Mouse (Mus musculus) midbrain, embryonic 14.5 days (tissue): ENCODE measurements around the gene Tomm70a. TPM values are rescaled to one million over a fixed set of nuclear protein-coding genes. Genes with fewer than 3 reads are reported as not detected.

Experiments used
- ATAC-seq: fragments of 200-750 bp; cut with Nextera tagmentation; 2 replicates; pipeline ENCODE4 v1.8.0; 2017; ENCODE audit warnings: moderate number of reproducible peaks, moderate library complexity; ENCODE audit not compliant: low FRiP score, low TSS enrichment
- DNase-seq: peaks from one replicate; pipeline ENCODE4 v3.0.0-alpha.2; 2015
- H3K27ac ChIP-seq: fragments of 300-500 bp; sonication (generic); replicated peaks from 2 replicates; pipeline ENCODE4 v1.5.1; 2014; ENCODE audit warnings: mild to moderate bottlenecking, low read depth, low read length, moderate library complexity
- H3K27me3 ChIP-seq: fragments of 300-500 bp; sonication (generic); 2 replicates; pipeline ENCODE4 v1.6.1; 2014; ENCODE audit warnings: low read length, control low read depth, mixed read lengths; ENCODE audit not compliant: control insufficient read depth, insufficient read depth
- H3K36me3 ChIP-seq: fragments of 300-500 bp; sonication (generic); 2 replicates; pipeline ENCODE4 v1.6.1; 2014; ENCODE audit warnings: low read length, control low read depth; ENCODE audit not compliant: control insufficient read depth, insufficient read depth
- H3K4me1 ChIP-seq: fragments of 300-500 bp; sonication (generic); 2 replicates; pipeline ENCODE4 v1.6.1; 2014; ENCODE audit warnings: mild to moderate bottlenecking, antibody characterized with exemption, low read length, control low read depth; ENCODE audit not compliant: control insufficient read depth, insufficient read depth
- H3K4me2 ChIP-seq: fragments of 300-500 bp; sonication (generic); 2 replicates; pipeline ENCODE4 v1.6.1; 2014; ENCODE audit warnings: mild to moderate bottlenecking, low read length, moderate library complexity
- H3K4me3 ChIP-seq: fragments of 300-500 bp; sonication (generic); replicated peaks from 2 replicates; pipeline ENCODE4 v1.5.1; 2014; ENCODE audit warnings: low read depth, low read length
- H3K9ac ChIP-seq: fragments of 300-500 bp; sonication (generic); replicated peaks from 2 replicates; pipeline ENCODE4 v1.6.1; 2014; ENCODE audit warnings: mild to moderate bottlenecking, low read length, moderate library complexity
- H3K9me3 ChIP-seq: fragments of 300-500 bp; sonication (generic); 2 replicates; pipeline ENCODE4 v1.6.1; 2016; ENCODE audit warnings: low read length, control low read depth, mixed read lengths; ENCODE audit not compliant: control insufficient read depth
- WGBS: fragments of 180-500 bp; shearing (Covaris S2); extraction: QIAGEN DNeasy Blood & Tissue Kit; methylation state at CpG from one replicate; pipeline ENCODE4 v1.1.7; 2014; 5-methylcytosine and 5-hydroxymethylcytosine counted together
- polyA plus RNA-seq: library from polyadenylated mRNA; unstranded; fragments of >200 nt; fragmentation: Nextera tagmentation; extraction: Ambion mirVana; gene quantifications from 2 replicates; pipeline ENCODE4 v1.2.1, GENCODE M21; 2014

The Tomm70a gene
- polyA plus RNA-seq, 1 experiment from 2014 or later: 86.6 TPM

- ATAC-seq (no peak), DNase-seq (no peak)
- Histone ChIP-seq H3K4me1 (no peaks in the 10 kb centered on the region), H3K4me3 (no peak overlapping the region), H3K4me2 (no peak overlapping the region), H3K9ac (no peak overlapping the region), H3K27ac (no peak overlapping the region), H3K27me3 (no peaks in the 10 kb centered on the region), H3K9me3 (no peaks in the 10 kb centered on the region), H3K36me3 (peaks cover 7% of the 10 kb centered on the region; the same call in 1 of the 2 replicates)
- 42% methylated on average over 4 of the region's 4 CpGs for WGBS
Observed at GRCm38 (mm10) chr16:57131544-57131943, 10.0 kb downstream of the Tomm70a start.

- Histone ChIP-seq H3K36me3 (peaks cover 9% of the 10 kb centered on the region), H3K9me3 (no peaks in the 10 kb centered on the region), H3K27ac (no peak overlapping the region), H3K9ac (no peak overlapping the region), H3K4me2 (no peak overlapping the region), H3K4me3 (no peak overlapping the region), H3K27me3 (no peaks in the 10 kb centered on the region), H3K4me1 (no peaks in the 10 kb centered on the region)
- no peak for DNase-seq
- WGBS: 92% methylated on average over 1 of the region's 1 CpGs
- ATAC-seq: no peak
Observed at GRCm38 (mm10) chr16:57132326-57132725, 10.8 kb downstream of the Tomm70a start.

- no peak overlapping the region for H3K4me3 ChIP-seq
- no peak overlapping the region for H3K4me2 ChIP-seq
- H3K27me3 ChIP-seq: no peaks in the 10 kb centered on the region
- H3K4me1 ChIP-seq: no peaks in the 10 kb centered on the region
- no peaks in the 10 kb centered on the region for H3K9me3 ChIP-seq
- no peak overlapping the region for H3K27ac ChIP-seq
- DNase-seq (no peak), ATAC-seq (no peak)
- WGBS: 96% methylated on average over 6 of the region's 6 CpGs
- no peak overlapping the region for H3K9ac ChIP-seq
- peaks cover 20% of the 10 kb centered on the region for H3K36me3 ChIP-seq
Observed at GRCm38 (mm10) chr16:57133611-57134010, 12.1 kb downstream of the Tomm70a start.

DNA sequence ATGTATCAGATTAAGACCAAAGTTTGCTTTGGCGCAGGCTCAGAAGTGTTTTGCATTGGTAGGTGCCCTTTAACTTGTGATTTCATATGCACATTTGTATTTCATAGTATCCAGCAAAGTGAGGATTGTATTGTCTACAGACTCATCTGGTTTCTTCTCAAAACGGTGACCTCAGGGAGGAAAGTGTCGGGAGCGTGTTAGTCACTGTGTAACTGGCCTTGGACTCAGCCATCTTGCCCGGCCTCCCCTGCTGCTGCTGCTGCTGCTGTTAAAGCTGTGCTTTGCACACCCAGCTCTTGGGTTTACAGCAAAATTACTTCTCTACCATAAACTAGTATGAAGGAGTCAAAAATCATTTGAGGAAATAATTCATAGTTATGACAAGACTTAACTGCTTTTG is 23.2 kb downstream of the Tomm70a start:
- Histone ChIP-seq H3K4me3 (no peak overlapping the region), H3K9ac (no peak overlapping the region), H3K4me1 (no peaks in the 10 kb centered on the region), H3K36me3 (peaks cover 68% of the 10 kb centered on the region), H3K4me2 (no peak overlapping the region), H3K9me3 (no peaks in the 10 kb centered on the region), H3K27ac (no peak overlapping the region), H3K27me3 (no peaks in the 10 kb centered on the region)
- DNase-seq: no peak
- 95% methylated on average over 5 of the region's 5 CpGs for WGBS
- ATAC-seq: no peak

DNA sequence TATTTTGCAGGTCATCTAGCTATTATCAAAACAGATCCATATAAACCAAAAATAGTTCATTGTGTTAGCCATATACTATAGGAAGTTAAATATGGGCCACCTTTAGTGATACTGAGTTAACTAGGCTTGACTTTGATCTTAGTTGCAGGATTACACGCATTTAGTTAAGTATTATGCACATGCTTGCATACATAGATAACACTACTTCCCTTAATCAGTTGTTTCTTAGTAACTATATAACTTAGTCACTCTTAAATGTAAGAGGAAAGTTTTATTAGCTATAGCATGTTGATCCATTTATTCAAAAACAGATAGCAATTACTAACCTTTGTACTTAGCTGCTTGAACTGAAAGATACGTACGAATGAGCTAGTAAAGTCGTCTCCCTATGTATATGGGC is 29.9 kb downstream of the Tomm70a start:
- H3K9me3 ChIP-seq: no peaks in the 10 kb centered on the region
- no peak for DNase-seq
- WGBS: 95% methylated on average over 4 of the region's 4 CpGs
- no peaks in the 10 kb centered on the region for H3K4me1 ChIP-seq
- no peaks in the 10 kb centered on the region for H3K27me3 ChIP-seq
- no peak overlapping the region for H3K27ac ChIP-seq
- H3K9ac ChIP-seq: no peak overlapping the region
- H3K36me3 ChIP-seq: peaks cover 83% of the 10 kb centered on the region
- H3K4me2 ChIP-seq: no peak overlapping the region
- no peak overlapping the region for H3K4me3 ChIP-seq
- ATAC-seq: no peak

GRCm38 (mm10) chr16:57155899-57156298 is 34.4 kb downstream of the Tomm70a start:
- H3K36me3 ChIP-seq: peaks cover 69% of the 10 kb centered on the region
- ATAC-seq (no peak), DNase-seq (no peak)
- H3K27ac ChIP-seq: no peak overlapping the region
- no peaks in the 10 kb centered on the region for H3K4me1 ChIP-seq
- no peak overlapping the region for H3K4me3 ChIP-seq
- no peaks in the 10 kb centered on the region for H3K9me3 ChIP-seq
- H3K9ac ChIP-seq: no peak overlapping the region
- H3K27me3 ChIP-seq: no peaks in the 10 kb centered on the region
- no peak overlapping the region for H3K4me2 ChIP-seq

DNA sequence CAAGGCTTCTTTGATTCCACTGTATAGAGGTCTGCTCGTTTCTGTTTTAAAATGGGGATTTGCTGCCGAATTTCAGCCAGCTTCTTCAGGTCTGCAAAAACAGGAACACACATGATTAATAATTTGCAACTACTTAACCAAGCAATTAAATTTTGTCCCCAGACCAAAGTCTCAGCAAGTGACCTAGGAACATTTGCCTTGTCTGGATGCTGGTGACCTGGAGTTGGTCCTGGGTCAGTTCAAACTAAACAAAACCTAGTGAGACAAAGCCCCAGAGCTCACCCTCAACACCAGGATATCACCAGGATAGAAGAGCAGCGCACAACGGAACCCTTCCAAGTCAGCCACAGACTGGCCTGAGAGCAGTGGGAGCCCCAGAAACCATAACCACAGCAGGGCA is 35.6 kb downstream of the Tomm70a start:
- WGBS: 89% methylated on average over 4 of the region's 4 CpGs
- peaks cover 67% of the 10 kb centered on the region for H3K36me3 ChIP-seq
- H3K9ac ChIP-seq: no peak overlapping the region
- ATAC-seq: no peak
- no peaks in the 10 kb centered on the region for H3K27me3 ChIP-seq
- no peaks in the 10 kb centered on the region for H3K9me3 ChIP-seq
- no peak overlapping the region for H3K27ac ChIP-seq
- no peak for DNase-seq
- H3K4me3 ChIP-seq: no peak overlapping the region
- no peaks in the 10 kb centered on the region for H3K4me1 ChIP-seq
- H3K4me2 ChIP-seq: no peak overlapping the region

- Histone ChIP-seq H3K27ac (no peak overlapping the region), H3K36me3 (peaks cover 61% of the 10 kb centered on the region), H3K9ac (no peak overlapping the region), H3K4me3 (no peak overlapping the region), H3K4me1 (no peaks in the 10 kb centered on the region), H3K27me3 (no peaks in the 10 kb centered on the region), H3K4me2 (no peak overlapping the region), H3K9me3 (no peaks in the 10 kb centered on the region)
- WGBS: 90% methylated on average over 4 of the region's 4 CpGs
- ATAC-seq: no peak
- DNase-seq: no peak
Observed at GRCm38 (mm10) chr16:57157728-57158127, 36.2 kb downstream of the Tomm70a start.

DNA sequence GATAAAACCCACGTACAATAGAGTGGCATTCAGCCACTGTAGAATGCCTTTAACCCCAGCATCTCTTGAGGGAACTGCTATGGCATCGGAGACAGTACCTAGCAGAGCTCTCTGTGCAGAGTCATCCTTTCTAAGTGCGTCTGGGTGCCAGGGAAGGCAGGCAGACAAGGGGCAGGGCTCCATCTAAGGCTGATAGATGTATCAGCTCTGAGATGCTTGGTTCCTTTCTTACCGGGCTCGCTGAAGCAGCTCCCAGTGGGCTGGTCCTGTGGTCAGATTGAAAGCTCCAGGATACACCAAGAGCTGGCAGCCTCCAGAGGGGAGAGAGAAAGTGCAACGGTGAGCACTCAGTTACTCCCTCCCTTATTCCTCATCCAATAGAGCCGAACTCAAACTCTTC is 38.3 kb downstream of the Tomm70a start:
- H3K4me3 ChIP-seq: no peak overlapping the region
- H3K4me2 ChIP-seq: no peak overlapping the region
- DNase-seq: no peak
- no peaks in the 10 kb centered on the region for H3K9me3 ChIP-seq
- H3K36me3 ChIP-seq: peaks cover 53% of the 10 kb centered on the region
- no peak for ATAC-seq
- WGBS: 76% methylated on average over 7 of the region's 7 CpGs
- H3K9ac ChIP-seq: no peak overlapping the region
- no peaks in the 10 kb centered on the region for H3K4me1 ChIP-seq
- H3K27me3 ChIP-seq: no peaks in the 10 kb centered on the region
- no peak overlapping the region for H3K27ac ChIP-seq
